Mouse (Mus musculus) hindbrain, embryonic 10.5 days (tissue): ENCODE data around the gene Spsb1. TPM values are rescaled to one million over a fixed set of nuclear protein-coding genes. Genes with fewer than 3 reads are reported as not detected.

Experiments used
- DNase-seq: peaks from one replicate; pipeline ENCODE4 v3.0.0-alpha.2; 2017; ENCODE audit warnings: low spot score
- H3K27ac ChIP-seq: fragments of 300-500 bp; sonication (generic); 2 replicates; pipeline ENCODE4 v1.5.1; 2016; ENCODE audit warnings: mild to moderate bottlenecking, moderate library complexity
- H3K27me3 ChIP-seq: fragments of 300-500 bp; sonication (generic); 2 replicates; pipeline ENCODE4 v1.6.1; 2016; ENCODE audit warnings: mild to moderate bottlenecking; ENCODE audit not compliant: poor library complexity, insufficient read depth, severe bottlenecking
- H3K36me3 ChIP-seq: fragments of 300-500 bp; sonication (generic); 2 replicates; pipeline ENCODE4 v1.6.1; 2016; ENCODE audit warnings: mild to moderate bottlenecking, moderate library complexity
- H3K4me1 ChIP-seq: fragments of 300-500 bp; sonication (generic); replicated peaks from 2 replicates; pipeline ENCODE4 v1.6.1; 2016; ENCODE audit warnings: mild to moderate bottlenecking
- H3K4me3 ChIP-seq: fragments of 300-500 bp; sonication (generic); 2 replicates; pipeline ENCODE4 v1.5.1; 2016; ENCODE audit warnings: mild to moderate bottlenecking, moderate library complexity
- H3K9me3 ChIP-seq: fragments of 300-500 bp; sonication (generic); 2 replicates; pipeline ENCODE4 v1.6.1; 2016; ENCODE audit warnings: mild to moderate bottlenecking, moderate library complexity
- WGBS: fragments of 180-500 bp; shearing (Covaris S2); methylation state at CpG from one replicate; pipeline ENCODE4 v1.1.7; 2016; 5-methylcytosine and 5-hydroxymethylcytosine counted together
- polyA plus RNA-seq: library from polyadenylated mRNA; unstranded; fragments of >200 nt; fragmentation: Nextera tagmentation; extraction: Ambion mirVana; gene quantifications from 2 replicates; pipeline ENCODE4 v1.2.1, GENCODE M21; 2016

The Spsb1 gene
- polyA plus RNA-seq, 1 experiment from 2014 or later = 12.0 TPM

DNA sequence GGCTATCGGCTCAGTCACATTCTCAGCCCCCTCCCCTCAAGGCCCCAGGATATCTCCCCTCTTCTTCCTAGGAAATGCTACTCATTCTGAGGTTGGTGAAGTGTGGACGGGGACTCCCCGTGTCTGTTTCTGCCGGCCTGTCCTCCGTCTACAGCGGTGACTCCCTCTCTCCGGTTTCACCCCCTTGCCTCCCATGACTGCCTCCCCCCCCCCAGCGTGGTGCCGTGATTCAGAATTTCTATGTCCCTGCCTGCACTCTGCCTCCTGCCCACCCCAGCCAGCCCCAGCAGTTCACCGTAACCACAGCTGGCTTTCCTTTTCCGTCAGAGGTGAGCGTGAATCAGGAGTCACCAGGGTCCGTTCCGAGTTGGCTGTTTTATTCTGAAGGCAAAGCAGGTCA lies 86.1 kb downstream of the Spsb1 start:
- Histone ChIP-seq H3K4me3 (no peak overlapping the region), H3K27me3 (no peaks in the 10 kb centered on the region), H3K36me3 (no peaks in the 10 kb centered on the region), H3K27ac (peak overlapping the region; percentile 64; the same call in 1 of the 2 replicates), H3K9me3 (0 out of 2 replicates have a peak, but pooled peaks cover 2% of the 10 kb centered on the region), H3K4me1 (peaks cover 20% of the 10 kb centered on the region)
- 74% methylated on average over 14 of the region's 14 CpGs for WGBS
- no peak for DNase-seq

DNA sequence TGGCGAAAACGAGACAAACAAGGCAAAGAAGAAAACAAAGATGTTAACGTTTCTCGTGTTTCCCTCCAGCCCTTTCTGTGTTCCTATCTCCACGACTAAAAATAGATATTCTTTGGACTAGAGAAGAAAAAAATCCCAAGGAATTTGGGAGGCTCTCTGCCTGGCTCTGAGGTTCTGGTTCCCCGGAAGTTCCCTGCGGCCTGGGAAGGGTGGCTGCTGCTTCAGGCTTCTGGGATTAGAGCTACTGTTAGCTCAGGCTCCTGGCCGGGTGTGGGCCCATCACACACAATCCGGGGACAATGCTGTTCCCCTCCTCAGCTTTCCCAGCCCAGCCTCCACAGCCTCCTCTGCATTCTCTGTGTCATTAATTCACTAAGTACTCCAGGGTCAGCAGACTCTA lies 86.8 kb downstream of the Spsb1 start:
- Histone ChIP-seq H3K36me3 (no peaks in the 10 kb centered on the region), H3K9me3 (0 out of 2 replicates have a peak, but pooled peaks cover 2% of the 10 kb centered on the region), H3K27ac (no peak overlapping the region), H3K27me3 (no peaks in the 10 kb centered on the region), H3K4me1 (peaks cover 20% of the 10 kb centered on the region), H3K4me3 (no peak overlapping the region)
- DNase-seq = no peak
- WGBS = 75% methylated on average over 9 of the region's 9 CpGs

DNA sequence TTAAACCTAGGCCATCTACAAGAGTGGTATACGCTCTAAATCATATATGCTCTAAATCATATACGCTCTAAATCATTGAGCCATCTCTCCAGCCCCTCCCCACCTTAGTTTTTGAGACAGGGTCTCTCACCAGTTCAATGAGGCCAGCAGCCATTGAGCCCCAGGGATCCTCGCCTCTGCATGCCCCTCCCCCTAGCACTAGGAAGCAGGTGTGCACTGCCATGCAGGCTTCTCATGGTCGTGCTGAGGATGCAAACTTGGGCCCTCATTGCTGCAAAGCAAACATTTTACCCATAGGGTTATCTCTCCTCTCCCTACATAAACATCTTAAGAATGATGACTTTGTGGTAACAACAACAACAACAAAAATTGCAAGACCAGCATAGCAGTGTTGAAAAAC lies 87.5 kb downstream of the Spsb1 start:
- WGBS = 64% methylated on average over 4 of the region's 4 CpGs
- Histone ChIP-seq H3K27ac (no peak overlapping the region), H3K36me3 (no peaks in the 10 kb centered on the region), H3K9me3 (0 out of 2 replicates have a peak, but pooled peaks cover 2% of the 10 kb centered on the region), H3K4me1 (peaks cover 18% of the 10 kb centered on the region), H3K27me3 (no peaks in the 10 kb centered on the region), H3K4me3 (no peak overlapping the region)
- DNase-seq = no peak

DNA sequence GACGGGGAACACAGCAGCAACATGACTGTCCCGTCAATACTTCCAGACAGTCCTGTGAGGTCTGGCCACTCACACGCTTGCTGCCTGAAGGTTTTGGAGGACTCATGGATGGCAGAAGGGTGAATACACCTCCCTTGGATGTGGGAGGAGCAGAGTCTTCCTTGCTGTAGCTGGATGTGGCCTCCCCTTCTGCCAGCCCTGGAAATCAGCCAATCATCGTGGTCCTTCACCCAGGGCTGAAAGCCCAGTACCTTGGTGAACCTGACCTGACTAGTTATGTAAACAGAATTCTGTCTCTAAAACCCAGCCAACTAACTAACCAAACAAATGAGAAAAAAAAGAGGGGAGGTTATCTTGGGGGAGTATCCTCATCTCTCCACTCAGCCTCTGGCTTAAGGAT lies 90.4 kb downstream of the Spsb1 start:
- Histone ChIP-seq H3K4me3 (no peak overlapping the region), H3K27me3 (no peaks in the 10 kb centered on the region), H3K9me3 (no peaks in the 10 kb centered on the region), H3K27ac (no peak overlapping the region), H3K36me3 (no peaks in the 10 kb centered on the region), H3K4me1 (peaks cover 12% of the 10 kb centered on the region; the same call in 1 of the 2 replicates)
- 86% methylated on average over 4 of the region's 4 CpGs for WGBS
- no peak for DNase-seq

DNA sequence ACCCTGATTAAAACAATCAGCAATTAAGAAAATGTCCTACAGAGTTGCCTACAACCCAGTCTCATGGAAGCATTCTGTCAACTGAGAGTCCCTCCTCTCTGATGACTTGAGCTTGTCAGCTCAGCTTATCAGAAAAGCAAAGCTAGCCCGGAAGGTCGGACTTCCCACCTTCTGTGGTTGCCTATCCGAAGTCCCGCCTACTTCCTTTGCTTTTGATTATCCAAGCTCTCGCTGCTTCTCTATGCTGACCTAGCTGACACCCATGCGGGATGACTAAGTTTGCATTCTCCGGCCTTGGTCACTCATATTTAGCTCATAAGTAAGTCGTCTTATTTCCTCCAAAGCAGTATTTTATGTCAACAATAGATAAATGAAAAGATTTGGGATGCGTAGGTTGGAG lies 91.3 kb downstream of the Spsb1 start:
- Histone ChIP-seq H3K9me3 (no peaks in the 10 kb centered on the region), H3K4me1 (0 out of 2 replicates have a peak, but pooled peaks cover 6% of the 10 kb centered on the region), H3K4me3 (no peak overlapping the region), H3K27me3 (no peaks in the 10 kb centered on the region), H3K27ac (no peak overlapping the region), H3K36me3 (no peaks in the 10 kb centered on the region)
- WGBS = 83% methylated on average over 9 of the region's 9 CpGs
- DNase-seq = no peak

DNA sequence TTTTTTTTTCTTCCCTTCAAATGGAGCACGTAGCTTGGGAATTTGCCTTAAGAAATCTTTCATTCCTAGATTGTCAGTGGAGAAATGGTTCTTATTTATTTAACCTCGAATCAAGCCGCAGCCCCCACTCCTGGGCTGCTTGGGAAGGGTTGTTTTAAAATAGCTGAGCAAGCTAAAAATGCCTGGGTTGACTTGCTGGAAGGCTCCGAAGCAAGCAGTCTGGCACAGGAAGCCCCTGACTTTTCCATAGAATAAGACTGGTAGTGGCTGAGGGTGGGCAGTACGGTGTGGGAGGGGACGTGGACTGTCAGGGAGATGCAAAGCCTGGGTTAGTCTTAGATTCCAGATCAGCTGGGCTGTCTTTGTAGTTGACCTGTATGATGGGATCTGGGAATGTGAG lies 94.5 kb downstream of the Spsb1 start:
- Histone ChIP-seq H3K9me3 (no peaks in the 10 kb centered on the region), H3K4me1 (peaks cover 21% of the 10 kb centered on the region), H3K36me3 (no peaks in the 10 kb centered on the region), H3K27me3 (no peaks in the 10 kb centered on the region), H3K4me3 (no peak overlapping the region), H3K27ac (no peak overlapping the region)
- DNase-seq = no peak
- 81% methylated on average over 6 of the region's 6 CpGs for WGBS

DNA sequence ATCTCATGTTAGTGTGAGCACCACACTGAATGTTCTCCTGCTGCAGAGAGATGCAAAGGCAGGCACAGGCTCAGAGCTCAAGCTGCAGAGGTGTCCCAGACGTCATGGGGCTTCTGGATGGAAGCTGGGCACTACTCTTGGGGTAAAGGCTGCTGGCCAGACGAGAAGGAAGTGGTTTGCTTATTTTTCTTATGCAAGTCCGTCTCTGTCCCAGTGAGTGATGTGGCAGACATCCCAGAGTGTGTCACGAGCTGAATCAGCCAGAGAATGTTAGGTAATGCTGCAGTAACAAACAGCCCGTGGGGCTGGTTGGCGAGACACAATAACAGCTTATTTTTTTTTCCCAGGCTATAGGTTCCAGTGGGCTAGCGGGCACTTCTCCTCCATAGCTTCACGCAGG lies 96.3 kb downstream of the Spsb1 start:
- Histone ChIP-seq H3K9me3 (no peaks in the 10 kb centered on the region), H3K4me1 (peaks cover 35% of the 10 kb centered on the region), H3K36me3 (no peaks in the 10 kb centered on the region), H3K27me3 (0 out of 2 replicates have a peak, but pooled peaks cover 7% of the 10 kb centered on the region), H3K4me3 (no peak overlapping the region), H3K27ac (no peak overlapping the region)
- DNase-seq = no peak
- 76% methylated on average over 8 of the region's 8 CpGs for WGBS

DNA sequence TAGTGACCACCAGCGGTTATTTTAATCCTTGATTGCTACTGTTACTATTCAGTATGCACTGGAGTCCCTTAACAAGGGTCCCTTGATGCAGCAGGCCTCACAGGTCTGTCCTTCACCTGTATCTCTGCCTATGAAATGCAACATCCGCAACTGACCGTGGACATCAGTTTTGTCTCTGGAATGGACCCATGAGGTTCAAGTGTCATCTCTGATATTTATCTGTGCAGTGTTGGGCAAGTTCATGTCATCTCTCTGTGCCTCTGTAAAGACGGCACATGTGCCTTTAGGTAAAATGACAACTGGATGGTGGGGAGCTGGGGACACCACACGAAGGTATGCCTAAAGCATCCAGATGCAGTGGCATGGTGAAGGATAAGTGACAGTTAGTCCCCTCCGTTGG lies 96.7 kb downstream of the Spsb1 start:
- Histone ChIP-seq H3K4me3 (no peak overlapping the region), H3K36me3 (no peaks in the 10 kb centered on the region), H3K4me1 (peaks cover 35% of the 10 kb centered on the region), H3K27ac (0 out of 2 replicates have a peak overlapping the region, but pooled peaks have one; percentile 40), H3K27me3 (0 out of 2 replicates have a peak, but pooled peaks cover 7% of the 10 kb centered on the region), H3K9me3 (no peaks in the 10 kb centered on the region)
- DNase-seq = no peak
- WGBS = 85% methylated on average over 6 of the region's 6 CpGs

DNA sequence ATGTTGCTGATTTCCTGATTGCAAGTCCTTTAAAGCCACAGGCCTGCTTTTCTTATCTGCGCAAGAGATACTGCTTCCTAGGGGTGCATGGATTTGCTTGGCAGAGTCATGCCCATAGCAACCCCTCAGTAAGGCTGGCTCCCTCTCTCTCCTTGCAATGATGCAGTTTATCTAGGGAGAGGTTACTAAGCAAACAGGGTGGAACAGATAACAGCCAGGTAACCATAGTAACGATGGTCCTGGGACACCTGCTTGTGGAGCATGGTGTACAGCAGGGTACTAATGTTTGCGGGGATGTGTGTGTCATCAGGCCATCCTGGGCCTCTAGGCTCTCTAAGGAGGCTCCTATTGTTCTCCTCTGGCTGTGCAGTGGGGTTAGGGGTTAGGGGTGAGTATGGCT lies 97.2 kb downstream of the Spsb1 start:
- Histone ChIP-seq H3K36me3 (no peaks in the 10 kb centered on the region), H3K9me3 (no peaks in the 10 kb centered on the region), H3K27ac (0 out of 2 replicates have a peak overlapping the region, but pooled peaks have one; percentile 40), H3K27me3 (0 out of 2 replicates have a peak, but pooled peaks cover 7% of the 10 kb centered on the region), H3K4me1 (peaks cover 35% of the 10 kb centered on the region), H3K4me3 (no peak overlapping the region)
- DNase-seq = no peak
- WGBS = 77% methylated on average over 3 of the region's 3 CpGs

DNA sequence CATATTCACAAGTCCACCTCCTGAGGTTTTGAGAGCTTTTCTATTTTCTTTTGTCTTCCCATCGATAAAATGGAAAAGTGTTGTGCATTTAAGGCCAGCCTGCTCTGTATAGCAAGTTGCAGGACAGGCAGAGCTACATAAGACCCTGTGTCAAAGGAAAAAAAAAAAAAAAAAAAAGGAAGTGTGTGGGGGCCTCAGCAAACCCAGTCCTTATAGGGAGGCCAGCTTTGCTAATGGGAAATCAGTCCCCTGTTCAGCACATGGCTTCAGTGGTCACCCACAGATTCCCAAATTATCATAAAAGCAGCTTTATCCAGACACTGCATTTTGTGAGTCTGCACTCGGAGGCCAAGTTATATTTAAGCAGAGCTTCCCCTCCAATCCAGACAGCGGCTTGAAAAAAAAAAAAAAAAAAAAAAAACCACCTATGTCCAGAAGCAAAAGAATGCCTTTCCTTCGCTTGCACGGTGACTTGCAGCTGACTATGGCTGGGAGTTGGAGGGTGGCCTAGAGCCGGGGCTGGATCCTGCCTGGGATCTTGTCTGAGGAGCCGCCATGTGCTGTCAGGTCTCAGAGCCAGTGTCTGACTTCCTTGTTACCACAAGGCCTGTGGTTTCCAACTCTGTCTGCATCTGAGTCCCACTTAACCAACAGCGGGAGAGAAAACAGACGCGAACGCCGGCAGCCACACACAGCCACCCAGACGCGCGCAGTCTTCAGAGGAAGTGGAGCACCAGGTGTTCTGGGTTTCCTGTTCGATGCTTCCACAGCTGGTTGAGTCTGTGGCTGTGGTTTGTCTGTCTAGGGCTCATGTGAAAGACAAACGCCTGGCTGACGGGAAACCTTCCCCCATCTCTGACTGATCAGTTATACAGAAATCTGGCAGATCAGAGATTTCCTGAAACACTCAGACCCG lies 98.7 kb downstream of the Spsb1 start:
- peaks cover 35% of the 10 kb centered on the region for H3K4me1 ChIP-seq
- 0 out of 2 replicates have a peak, but pooled peaks cover 7% of the 10 kb centered on the region for H3K27me3 ChIP-seq
- H3K4me3 ChIP-seq = no peak overlapping the region
- 69% methylated on average over 19 of the region's 19 CpGs for WGBS
- DNase-seq = no peak
- no peaks in the 10 kb centered on the region for H3K9me3 ChIP-seq
- peak overlapping the region; percentile 36; the same call in 1 of the 2 replicates for H3K27ac ChIP-seq
- H3K36me3 ChIP-seq = no peaks in the 10 kb centered on the region

DNA sequence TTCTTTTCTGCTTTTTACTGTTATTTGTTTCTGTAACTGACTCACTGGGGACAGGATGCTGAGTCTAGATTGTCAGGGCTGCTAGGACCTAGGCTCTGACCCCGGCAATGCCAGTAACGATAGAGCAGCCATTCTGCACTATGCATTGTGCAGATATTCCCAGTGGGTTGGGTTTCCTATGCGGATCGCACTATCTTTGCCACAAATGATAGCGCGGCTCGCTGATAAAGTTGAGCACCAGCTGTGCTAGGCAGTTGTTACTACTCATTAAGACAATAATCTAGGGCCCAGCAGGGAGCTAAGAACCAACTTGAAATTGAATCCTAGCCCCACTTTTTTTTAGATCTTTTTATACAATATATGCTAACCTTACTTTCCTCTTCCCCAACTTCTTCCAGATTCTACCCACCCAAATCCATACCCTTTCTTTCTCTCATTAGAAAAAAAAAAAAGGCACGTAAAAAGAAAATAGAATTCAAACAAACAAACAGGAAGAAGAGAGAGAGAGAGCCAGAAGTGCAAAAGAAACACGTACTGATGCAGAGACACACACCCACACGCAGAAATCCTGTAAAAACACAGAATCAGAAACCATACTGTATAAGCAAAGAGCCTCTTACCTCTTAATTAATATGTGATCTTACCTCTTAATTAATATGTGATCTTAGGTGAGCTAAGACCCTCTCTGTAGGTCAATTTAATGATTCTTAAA lies 99.5 kb downstream of the Spsb1 start:
- H3K4me3 ChIP-seq = peak overlapping the region; percentile 52; the same call in 1 of the 2 replicates
- no peak for DNase-seq
- H3K27ac ChIP-seq = peak overlapping the region; percentile 73; the same call in 1 of the 2 replicates
- H3K4me1 ChIP-seq = peaks cover 33% of the 10 kb centered on the region
- H3K27me3 ChIP-seq = 0 out of 2 replicates have a peak, but pooled peaks cover 7% of the 10 kb centered on the region
- no peaks in the 10 kb centered on the region for H3K9me3 ChIP-seq
- 78% methylated on average over 10 of the region's 10 CpGs for WGBS
- H3K36me3 ChIP-seq = no peaks in the 10 kb centered on the region

DNA sequence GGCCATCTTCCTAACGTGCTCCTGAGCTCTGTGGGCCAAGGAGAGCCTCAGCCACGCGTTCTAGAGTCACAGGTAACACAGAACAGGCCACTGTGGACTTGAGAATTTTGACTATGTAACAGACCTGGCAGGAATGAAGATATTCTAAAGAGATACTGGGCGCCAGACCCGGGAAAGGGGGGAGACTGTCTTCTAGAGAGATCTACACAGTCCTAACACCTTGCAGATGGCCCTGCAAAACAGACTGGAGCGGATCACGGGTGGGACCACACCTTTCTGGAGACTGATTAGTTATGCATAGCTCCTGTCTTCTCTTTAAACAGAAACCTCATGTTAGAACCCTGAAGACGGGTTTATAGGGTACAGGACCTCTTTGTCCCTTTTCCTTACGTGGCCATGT lies 100.1 kb downstream of the Spsb1 start:
- peak overlapping the region; percentile 52 for H3K4me3 ChIP-seq
- peak overlapping the region; percentile 73 for H3K27ac ChIP-seq
- 0 out of 2 replicates have a peak, but pooled peaks cover 7% of the 10 kb centered on the region for H3K27me3 ChIP-seq
- H3K4me1 ChIP-seq = peaks cover 33% of the 10 kb centered on the region
- 66% methylated on average over 9 of the region's 9 CpGs for WGBS
- DNase-seq = no peak
- H3K9me3 ChIP-seq = no peaks in the 10 kb centered on the region
- no peaks in the 10 kb centered on the region for H3K36me3 ChIP-seq
